Mouse (Mus musculus) olfactory bulb, adult 2 months (tissue): ENCODE data around the gene Card6. TPM values are rescaled to one million over a fixed set of nuclear protein-coding genes. Genes with fewer than 3 reads are reported as not detected.
A peak's percentile ranks its signal among the peaks of the same experiment; 100 is the strongest.

Experiments used
- H3K27ac ChIP-seq: fragments of 200-500 bp; 2 replicates; pipeline ENCODE4 v1.5.1; 2012; ENCODE audit warnings: low read depth, low read length; ENCODE audit not compliant: insufficient read depth
- H3K4me1 ChIP-seq: fragments of 200-500 bp; 2 replicates; pipeline ENCODE4 v1.6.1; 2012; ENCODE audit warnings: low read length; ENCODE audit not compliant: control insufficient read depth, insufficient read depth
- H3K4me3 ChIP-seq: fragments of 200-500 bp; 2 replicates; pipeline ENCODE4 v1.5.1; 2012; ENCODE audit warnings: mild to moderate bottlenecking, low read depth, low read length, moderate library complexity; ENCODE audit not compliant: insufficient read depth
- CTCF ChIP-seq: fragments of 200-500 bp; IDR thresholded peaks from 2 replicates; pipeline ENCODE4 v1.5.1; 2012; ENCODE audit warnings: low read depth, mild to moderate bottlenecking, low read length, moderate library complexity; ENCODE audit not compliant: insufficient read depth
- POLR2A ChIP-seq: fragments of 200-500 bp; IDR thresholded peaks from 2 replicates; pipeline ENCODE4 v1.6.1; 2012; ENCODE audit warnings: mild to moderate bottlenecking, low read depth, low read length, moderate library complexity; ENCODE audit not compliant: insufficient read depth
- WGBS: fragments of 180-500 bp; shearing (Covaris S2); methylation state at CpG from one replicate; pipeline ENCODE4 v1.1.7; 2018; 5-methylcytosine and 5-hydroxymethylcytosine counted together
- polyA plus RNA-seq: library from polyadenylated mRNA; stranded (reverse); fragments of >200 nt; gene quantifications from 2 replicates; pipeline ENCODE4 v1.2.4, GENCODE M21; 2012; ENCODE audit warnings: low replicate concordance; ENCODE audit not compliant: missing spikeins, insufficient read depth, insufficient read length

Card6 gene
- polyA plus RNA-seq, 1 experiment = not detected

DNA sequence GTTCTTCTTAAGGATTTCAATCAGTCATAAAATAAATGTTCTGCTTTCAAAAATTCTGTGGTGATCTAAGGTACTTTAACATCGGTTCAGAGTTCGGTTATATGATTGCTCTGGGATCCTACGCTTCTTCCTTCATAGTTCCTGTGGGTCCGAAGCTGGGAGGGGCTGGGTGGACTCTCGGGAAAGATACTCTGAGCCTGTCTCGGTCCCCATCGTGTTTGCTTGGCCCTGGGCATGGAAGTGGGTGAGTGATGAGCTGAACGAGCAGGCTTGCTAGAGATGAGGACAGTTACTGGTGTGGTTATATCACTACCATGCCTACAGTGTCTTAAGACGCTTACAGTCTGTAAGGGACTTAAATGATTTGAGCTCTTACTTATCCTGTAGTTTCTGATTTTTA, 10.3 kb upstream of the Card6 start:
- 88% methylated on average over 9 of the region's 9 CpGs for WGBS
- TF ChIP-seq CTCF = no peak
- no peak for TF ChIP-seq POLR2A
- H3K4me1 ChIP-seq = peaks cover 4% of the 10 kb centered on the region; the same call in 1 of the 2 replicates
- no peak overlapping the region for H3K4me3 ChIP-seq
- no peak overlapping the region for H3K27ac ChIP-seq

DNA sequence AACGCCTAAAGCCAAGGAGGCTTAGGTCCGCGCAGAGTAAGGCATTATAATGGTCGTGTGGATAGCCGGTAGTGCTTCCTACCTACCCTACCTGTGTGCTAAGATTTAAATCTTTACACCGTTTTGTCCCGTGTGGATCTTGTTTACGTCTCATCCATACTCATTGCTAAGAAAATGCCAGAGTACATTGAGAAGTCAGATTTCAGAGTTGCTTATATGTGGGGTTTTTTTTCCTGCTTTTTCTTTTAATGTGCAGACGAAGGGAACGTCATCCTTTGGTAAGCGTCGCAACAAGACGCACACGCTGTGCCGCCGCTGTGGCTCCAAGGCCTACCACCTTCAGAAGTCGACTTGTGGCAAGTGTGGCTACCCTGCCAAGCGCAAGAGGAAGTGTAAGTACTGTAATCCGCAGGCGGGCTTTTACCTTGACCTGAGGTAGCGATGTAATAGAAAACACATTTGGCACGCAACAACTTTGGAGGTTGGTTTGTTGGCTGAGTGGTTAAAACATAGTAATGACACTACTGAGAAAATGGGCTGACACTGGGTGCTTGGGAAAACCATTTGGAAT, 8.8 kb upstream of the Card6 start:
- Histone ChIP-seq H3K4me3 (peak overlapping the region; percentile 89), H3K27ac (no peak overlapping the region; the same call in 1 of the 2 replicates), H3K4me1 (peaks cover 4% of the 10 kb centered on the region; the same call in 1 of the 2 replicates)
- 2% methylated on average over 22 of the region's 22 CpGs for WGBS
- TF ChIP-seq POLR2A (no peak), CTCF (no peak)

DNA sequence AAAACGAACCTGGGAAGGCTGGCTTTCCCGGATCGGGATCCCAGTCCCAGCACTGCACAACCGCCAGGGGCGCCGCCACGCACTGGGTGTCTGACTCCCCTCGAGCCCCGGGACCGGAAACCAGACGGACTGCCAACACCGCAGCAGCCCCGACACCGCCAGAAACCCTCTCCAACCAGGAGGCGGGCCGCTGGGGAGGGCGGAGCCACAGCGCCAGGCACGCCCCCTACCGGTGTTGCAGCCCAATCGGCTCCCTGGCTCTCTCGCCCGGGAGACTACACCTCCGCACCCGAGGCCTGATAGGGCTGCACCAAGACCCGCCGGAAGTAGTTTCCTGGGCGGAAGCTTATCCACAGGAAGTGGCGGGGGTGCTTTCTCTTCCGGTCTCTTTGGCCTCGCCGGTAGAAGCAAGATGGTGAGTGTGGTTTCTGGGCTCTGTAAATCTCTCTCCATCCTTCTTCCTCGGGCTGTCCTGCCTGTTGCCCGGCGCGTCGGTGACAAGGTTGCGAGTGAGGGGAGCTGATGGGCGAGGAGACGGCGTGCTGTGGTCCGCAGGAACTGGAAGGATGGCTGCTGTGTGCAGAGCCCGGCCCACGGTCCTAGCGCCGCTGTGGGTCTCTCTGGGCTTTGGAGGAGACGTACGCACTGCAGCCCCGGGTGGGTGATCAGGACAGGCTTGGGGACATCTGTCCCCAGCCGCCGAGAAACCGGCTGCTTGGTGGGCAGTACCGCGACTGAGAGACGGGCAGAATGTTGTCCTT, 8.1 kb upstream of the Card6 start, which contains the start of gene Rpl37:
TSS of gene Rpl37 (plus strand) at position 376 of the 761 bp plus-strand sequence.
- TF ChIP-seq POLR2A = peak; percentile 75
- peak; percentile 60; the same call in 1 of the 2 replicates for TF ChIP-seq CTCF
- under 1% methylated on average over 55 of the region's 55 CpGs for WGBS
- Histone ChIP-seq H3K4me1 (peaks cover 4% of the 10 kb centered on the region; the same call in 1 of the 2 replicates), H3K4me3 (peak within 1 kb of the TSS; percentile 89), H3K27ac (peak within 1 kb of the TSS; percentile 79)

GRCm38 (mm10) chr15:5115173-5115572, 6.8 kb upstream of the Card6 start:
- 52% methylated on average over 8 of the region's 8 CpGs for WGBS
- no peak for TF ChIP-seq POLR2A
- no peak for TF ChIP-seq CTCF
- peaks cover 4% of the 10 kb centered on the region; the same call in 1 of the 2 replicates for H3K4me1 ChIP-seq
- no peak overlapping the region for H3K27ac ChIP-seq
- H3K4me3 ChIP-seq = no peak overlapping the region

DNA sequence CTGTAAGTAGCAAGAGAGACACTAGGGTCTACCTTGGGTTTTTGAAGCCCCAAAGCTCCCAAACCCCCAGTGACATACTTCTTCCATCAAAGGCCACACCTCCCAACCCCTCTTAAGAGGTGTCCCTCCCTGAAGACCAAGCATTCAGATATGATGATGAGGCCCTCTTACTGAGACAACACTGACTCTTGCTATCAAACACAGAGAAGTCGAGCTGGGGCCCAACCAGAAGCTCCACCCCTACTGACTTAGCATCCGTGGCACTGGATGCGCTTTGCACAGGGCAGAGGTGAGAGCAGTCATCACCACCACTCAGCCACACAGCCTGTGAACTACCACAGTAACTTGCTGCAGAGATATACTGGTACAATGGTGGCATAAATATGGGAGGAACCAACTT, 4.3 kb upstream of the Card6 start:
- WGBS = 82% methylated on average over 3 of the region's 3 CpGs
- Histone ChIP-seq H3K27ac (no peak overlapping the region), H3K4me1 (peaks cover 2% of the 10 kb centered on the region; the same call in 1 of the 2 replicates), H3K4me3 (no peak overlapping the region)
- TF ChIP-seq POLR2A = no peak
- no peak for TF ChIP-seq CTCF

GRCm38 (mm10) chr15:5108655-5109040, 309 bp upstream of the Card6 start:
- no peak overlapping the region for H3K27ac ChIP-seq
- no peaks in the 10 kb centered on the region for H3K4me1 ChIP-seq
- WGBS = 86% methylated on average over 3 of the region's 3 CpGs
- no peak overlapping the region for H3K4me3 ChIP-seq
- TF ChIP-seq POLR2A = no peak
- TF ChIP-seq CTCF = no peak

GRCm38 (mm10) chr15:5106293-5106692, 2.0 kb downstream of the Card6 start:
- Histone ChIP-seq H3K27ac (no peak overlapping the region), H3K4me3 (no peak overlapping the region), H3K4me1 (no peaks in the 10 kb centered on the region)
- 17% methylated on average over 2 of the region's 2 CpGs for WGBS
- TF ChIP-seq POLR2A (no peak), CTCF (no peak)

- Histone ChIP-seq H3K27ac (no peak overlapping the region), H3K4me1 (no peaks in the 10 kb centered on the region), H3K4me3 (no peak overlapping the region)
- WGBS = 50% methylated on average over 6 of the region's 6 CpGs
- no peak for TF ChIP-seq POLR2A
- TF ChIP-seq CTCF = no peak
Observed at GRCm38 (mm10) chr15:5105891-5106290, 2.4 kb downstream of the Card6 start.

- TF ChIP-seq CTCF = no peak
- TF ChIP-seq POLR2A = no peak
- H3K4me1 ChIP-seq = no peaks in the 10 kb centered on the region
- no peak overlapping the region for H3K4me3 ChIP-seq
- WGBS = 93% methylated on average over 4 of the region's 4 CpGs
- H3K27ac ChIP-seq = no peak overlapping the region
Observed at GRCm38 (mm10) chr15:5102312-5102711, 6.0 kb downstream of the Card6 start.
